8 mouse cellular contexts compared by ENCODE assay signal in the genomic region with DNA sequence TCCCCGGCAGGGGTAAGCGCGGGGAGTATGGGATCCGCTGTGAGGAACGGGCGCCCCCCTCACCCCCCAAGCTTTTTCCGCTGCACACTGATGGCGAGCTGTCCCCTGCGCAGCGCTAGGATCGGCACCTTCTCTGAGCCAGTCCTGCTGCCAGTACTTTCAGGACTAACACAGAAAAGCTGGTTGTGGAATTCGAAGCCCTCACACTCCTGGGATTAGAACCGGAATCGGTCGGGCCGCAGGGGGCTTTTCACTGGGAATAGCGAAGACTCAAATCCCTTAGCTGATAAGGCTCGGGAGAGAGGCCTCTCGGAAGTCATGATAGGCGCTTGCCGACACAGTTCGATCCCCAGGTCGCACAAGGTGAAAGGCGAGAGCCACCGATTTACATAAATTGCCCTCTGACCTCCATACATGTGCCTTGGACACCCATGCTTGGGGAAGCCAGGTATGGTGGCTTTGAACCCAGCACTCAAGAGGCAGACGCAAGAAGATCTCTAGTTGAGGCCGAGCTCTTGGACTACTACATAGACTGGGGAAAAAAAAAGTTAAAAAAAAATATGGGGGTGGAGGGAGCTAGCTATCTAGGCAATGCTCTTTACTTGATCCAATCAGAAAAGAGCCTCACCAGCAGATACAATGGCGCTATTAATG. TPM values are rescaled to one million over a fixed set of nuclear protein-coding genes. Genes with fewer than 3 reads are reported as not detected.
A peak's percentile ranks its signal among the peaks of the same experiment; 100 is the strongest.
DNase-seq lines count a peak whose midpoint lies in the region; ATAC-seq and TF ChIP-seq lines count a peak whose summit lies in the region.

No protein-coding gene starts in this region.

- no peak for DNase-seq in kidney, postnatal 0 days (ENCODE audit: low spot score)
- DNase-seq in kidney, postnatal 10 days, result no peak
- peak; percentile 58 for DNase-seq in ZHBTc4 (ENCODE audit: low read depth, low spot score)
- no peak for DNase-seq in layer of hippocampus, adult 9-11 months
- no peak for DNase-seq in cerebellum, adult 11-12 months

- WGBS in kidney, postnatal 0 days, result 10% methylated on average over 28 of the region's 28 CpGs
- WGBS in hindbrain, embryonic 13.5 days, result 8% methylated on average over 28 of the region's 28 CpGs
- 7% methylated on average over 28 of the region's 28 CpGs for WGBS in midbrain, embryonic 16.5 days

- no peaks in the 10 kb centered on the region for H3K9me3 ChIP-seq in kidney, postnatal 0 days (replicated peaks; ENCODE audit: low read length)
- no peaks in the 10 kb centered on the region for H3K9me3 ChIP-seq in hindbrain, embryonic 13.5 days
- H3K9me3 ChIP-seq in midbrain, embryonic 16.5 days (replicated peaks; ENCODE audit: control insufficient read depth, low read length, poor library complexity, severe bottlenecking), result no peaks in the 10 kb centered on the region

- peak overlapping the region; percentile 64 for H3K4me3 ChIP-seq in kidney, postnatal 0 days (replicated peaks; ENCODE audit: low read depth, low read length)
- peak overlapping the region; percentile 74 for H3K4me3 ChIP-seq in hindbrain, embryonic 13.5 days
- peak overlapping the region; percentile 80 for H3K4me3 ChIP-seq in midbrain, embryonic 16.5 days (ENCODE audit: low read depth, low read length)

- peaks cover 21% of the 10 kb centered on the region for H3K4me1 ChIP-seq in kidney, postnatal 0 days (replicated peaks; ENCODE audit: insufficient read depth, low read length)
- peaks cover 28% of the 10 kb centered on the region for H3K4me1 ChIP-seq in hindbrain, embryonic 13.5 days (replicated peaks)
- peaks cover 14% of the 10 kb centered on the region; the same call in 1 of the 2 replicates for H3K4me1 ChIP-seq in midbrain, embryonic 16.5 days (ENCODE audit: control insufficient read depth, insufficient read depth, low read length)

- peak; percentile 17 for ATAC-seq in kidney, postnatal 0 days (replicated peaks; ENCODE audit: low FRiP score, low read depth)
- ATAC-seq in hindbrain, embryonic 13.5 days (ENCODE audit: low FRiP score), result no peak
- ATAC-seq in midbrain, embryonic 16.5 days, result no peak; the same call in 1 of the 2 replicates
- no peak for ATAC-seq in megakaryocyte progenitor cell, adult 5-6 weeks (replicated peaks; ENCODE audit: poor library complexity)

- H3K9ac ChIP-seq in kidney, postnatal 0 days (ENCODE audit: low read depth, low read length), result peak overlapping the region; percentile 74
- H3K9ac ChIP-seq in hindbrain, embryonic 13.5 days, result peak overlapping the region; percentile 89
- peak overlapping the region; percentile 96 for H3K9ac ChIP-seq in midbrain, embryonic 16.5 days (ENCODE audit: low read depth, low read length)

- no peaks in the 10 kb centered on the region for H3K27me3 ChIP-seq in kidney, postnatal 0 days (ENCODE audit: insufficient read depth, low read length)
- peaks cover 53% of the 10 kb centered on the region for H3K27me3 ChIP-seq in hindbrain, embryonic 13.5 days
- peaks cover 5% of the 10 kb centered on the region; the same call in 1 of the 2 replicates for H3K27me3 ChIP-seq in midbrain, embryonic 16.5 days (ENCODE audit: control insufficient read depth, insufficient read depth, low read depth, low read length)

- H3K4me2 ChIP-seq in kidney, postnatal 0 days (ENCODE audit: low read length), result peak overlapping the region; percentile 96
- H3K4me2 ChIP-seq in hindbrain, embryonic 13.5 days, result peak overlapping the region; percentile 90
- H3K4me2 ChIP-seq in midbrain, embryonic 16.5 days (ENCODE audit: low read length), result peak overlapping the region; percentile 91

- peak overlapping the region; percentile 93 for H3K27ac ChIP-seq in kidney, postnatal 0 days
- peak overlapping the region; percentile 94 for H3K27ac ChIP-seq in hindbrain, embryonic 13.5 days
- H3K27ac ChIP-seq in midbrain, embryonic 16.5 days (ENCODE audit: low read length), result peak overlapping the region; percentile 95

- TF ChIP-seq CTCF in kidney, postnatal 0 days (IDR thresholded peaks at IDR 0.05; ENCODE audit: low read depth), result no peak

- no peaks in the 10 kb centered on the region for H3K36me3 ChIP-seq in kidney, postnatal 0 days (ENCODE audit: insufficient read depth, low read length)
- no peaks in the 10 kb centered on the region for H3K36me3 ChIP-seq in hindbrain, embryonic 13.5 days
- H3K36me3 ChIP-seq in midbrain, embryonic 16.5 days (ENCODE audit: control insufficient read depth, insufficient read depth, low read length), result no peaks in the 10 kb centered on the region

RNA-seq across cellular contexts. Expression of gene Fkbp5, which starts 6.2 kb away (rescaled TPM):
- 16.2 and 20.4 TPM in 2 replicates for polyA plus RNA-seq in kidney, postnatal 0 days (2015; fragmentation: Nextera tagmentation; extraction: Ambion mirVana)
- polyA plus RNA-seq in hindbrain, embryonic 13.5 days (2015; fragmentation: Nextera tagmentation; extraction: Ambion mirVana), result 24.8 and 27.2 TPM in 2 replicates
- polyA plus RNA-seq in midbrain, embryonic 16.5 days (2015; fragmentation: Nextera tagmentation; extraction: Ambion mirVana), result 36.3 and 40.5 TPM in 2 replicates
- 25.8 and 30.0 TPM in 2 replicates for total RNA-seq in megakaryocyte progenitor cell, adult 5-6 weeks (2015)
- total RNA-seq in megakaryocyte progenitor cell, adult 5-6 weeks (2017), result 40.2 and 58.9 TPM in 2 replicates

RNA-seq across cellular contexts. Expression of gene Armc12, which starts 7.1 kb away (rescaled TPM):
- not detected in 2 replicates for polyA plus RNA-seq in kidney, postnatal 0 days (2015; fragmentation: Nextera tagmentation; extraction: Ambion mirVana)
- not detected in 2 replicates for polyA plus RNA-seq in hindbrain, embryonic 13.5 days (2015; fragmentation: Nextera tagmentation; extraction: Ambion mirVana)
- not detected in 2 replicates for polyA plus RNA-seq in midbrain, embryonic 16.5 days (2015; fragmentation: Nextera tagmentation; extraction: Ambion mirVana)
- total RNA-seq in megakaryocyte progenitor cell, adult 5-6 weeks (2015), result not detected in 2 replicates
- total RNA-seq in megakaryocyte progenitor cell, adult 5-6 weeks (2017), result not detected in 2 replicates

RNA-seq across cellular contexts. Expression of gene Clpsl2, which starts 25.7 kb away (rescaled TPM):
- not detected in 2 replicates for polyA plus RNA-seq in kidney, postnatal 0 days (2015; fragmentation: Nextera tagmentation; extraction: Ambion mirVana)
- not detected in 2 replicates for polyA plus RNA-seq in hindbrain, embryonic 13.5 days (2015; fragmentation: Nextera tagmentation; extraction: Ambion mirVana)
- polyA plus RNA-seq in midbrain, embryonic 16.5 days (2015; fragmentation: Nextera tagmentation; extraction: Ambion mirVana), result not detected in 2 replicates
- total RNA-seq in megakaryocyte progenitor cell, adult 5-6 weeks (2015), result not detected in 2 replicates
- not detected in 2 replicates for total RNA-seq in megakaryocyte progenitor cell, adult 5-6 weeks (2017)

RNA-seq across cellular contexts. Expression of gene Clps, which starts 37.1 kb away (rescaled TPM):
- polyA plus RNA-seq in kidney, postnatal 0 days (2015; fragmentation: Nextera tagmentation; extraction: Ambion mirVana), result not detected in 2 replicates
- polyA plus RNA-seq in hindbrain, embryonic 13.5 days (2015; fragmentation: Nextera tagmentation; extraction: Ambion mirVana), result 0.58 TPM in 1 of 2 replicates, not detected in the other
- polyA plus RNA-seq in midbrain, embryonic 16.5 days (2015; fragmentation: Nextera tagmentation; extraction: Ambion mirVana), result not detected in 2 replicates
- not detected in 2 replicates for total RNA-seq in megakaryocyte progenitor cell, adult 5-6 weeks (2015)
- total RNA-seq in megakaryocyte progenitor cell, adult 5-6 weeks (2017), result not detected in 2 replicates

RNA-seq across cellular contexts. Expression of gene Lhfpl5, which starts 52.0 kb away (rescaled TPM):
- 0.17 TPM in 1 of 2 replicates, not detected in the other for polyA plus RNA-seq in kidney, postnatal 0 days (2015; fragmentation: Nextera tagmentation; extraction: Ambion mirVana)
- polyA plus RNA-seq in hindbrain, embryonic 13.5 days (2015; fragmentation: Nextera tagmentation; extraction: Ambion mirVana), result 6.4 and 7.2 TPM in 2 replicates
- 13.1 and 16.6 TPM in 2 replicates for polyA plus RNA-seq in midbrain, embryonic 16.5 days (2015; fragmentation: Nextera tagmentation; extraction: Ambion mirVana)
- total RNA-seq in megakaryocyte progenitor cell, adult 5-6 weeks (2015), result not detected in 2 replicates
- total RNA-seq in megakaryocyte progenitor cell, adult 5-6 weeks (2017), result not detected in 2 replicates
